Mouse (Mus musculus): Measurements from ENCODE around the gene Sept11. TPM values are rescaled to one million over a fixed set of nuclear protein-coding genes. Genes with fewer than 3 reads are reported as not detected.

Gene Sept11
- polyA plus RNA-seq, 1 experiment from 2014 or later, result 21.4 TPM

DNA sequence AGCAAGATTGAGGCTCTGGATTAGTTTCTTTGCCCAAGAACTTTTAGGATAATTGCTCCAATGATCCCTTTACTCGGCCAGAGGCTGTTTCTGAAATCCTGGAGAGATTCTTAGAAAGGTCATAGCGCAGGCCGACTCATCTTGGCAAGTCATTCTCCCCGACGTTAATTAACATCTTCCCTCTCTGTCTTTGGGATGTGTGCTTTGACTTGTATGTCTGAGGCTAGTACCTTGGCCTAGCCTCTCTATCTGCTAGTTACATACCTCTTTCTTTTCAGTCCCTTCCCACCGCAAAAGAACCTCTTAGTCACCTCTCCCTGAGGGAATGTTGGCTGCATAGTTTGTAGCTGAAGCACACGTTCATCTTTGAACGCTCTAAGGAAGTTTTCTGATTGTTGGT is 10.4 kb downstream of the Sept11 start:
- Histone ChIP-seq H3K4me3 (ENCODE audit: low read depth, low read length) (no peak overlapping the region), H3K4me2 (ENCODE audit: low read depth, low read length) (no peak overlapping the region), H3K9me3 (replicated peaks; ENCODE audit: control insufficient read depth, low read length) (no peaks in the 10 kb centered on the region), H3K36me3 (ENCODE audit: control insufficient read depth, insufficient read depth) (no peaks in the 10 kb centered on the region), H3K4me1 (ENCODE audit: control insufficient read depth, low read depth, low read length) (no peaks in the 10 kb centered on the region), H3K9ac (ENCODE audit: low read depth, low read length) (no peak overlapping the region), H3K27ac (ENCODE audit: low read length) (no peak overlapping the region), H3K27me3 (ENCODE audit: control insufficient read depth, insufficient read depth, low read depth, low read length) (no peaks in the 10 kb centered on the region)
- WGBS (ENCODE audit: insufficient replicate concordance), result 81% methylated on average over 8 of the region's 8 CpGs
- ATAC-seq (ENCODE audit: low read depth), result no peak

DNA sequence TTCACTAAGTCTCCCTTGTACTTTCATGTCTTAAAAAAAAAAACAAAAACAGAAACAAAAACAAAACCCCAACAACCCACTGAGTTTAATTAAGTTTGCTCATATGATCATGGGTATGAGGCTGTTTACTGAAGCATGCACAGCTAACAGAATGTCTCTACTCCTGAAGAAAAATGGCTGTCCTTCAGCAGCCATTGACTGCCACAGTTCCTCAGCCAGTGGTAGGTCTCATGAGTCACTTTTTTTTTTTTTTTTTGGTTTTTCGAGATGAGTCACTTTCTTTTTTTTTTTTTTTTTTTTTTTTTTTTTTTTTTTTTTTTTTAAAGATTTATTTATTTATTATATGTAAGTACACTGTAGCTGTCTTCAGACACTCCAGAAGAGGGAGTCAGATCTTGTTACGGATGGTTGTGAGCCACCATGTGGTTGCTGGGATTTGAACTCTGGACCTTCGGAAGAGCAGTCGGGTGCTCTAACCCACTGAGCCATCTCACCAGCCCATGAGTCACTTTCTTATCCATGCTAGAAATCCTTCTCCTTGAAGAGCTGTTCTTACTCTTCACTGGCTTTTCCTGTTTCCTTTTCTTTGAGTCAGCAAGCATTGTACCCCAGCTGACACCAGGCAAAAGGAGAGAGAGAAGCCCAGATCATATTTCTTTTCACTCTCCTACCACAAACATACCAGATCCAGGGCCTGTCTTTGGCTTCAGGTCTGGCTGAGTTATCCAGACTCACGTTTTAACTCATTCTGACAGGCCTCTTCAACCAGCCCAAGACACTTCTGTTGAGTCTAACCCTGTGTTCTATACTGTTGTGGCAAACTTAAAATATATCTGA is 12.0 kb downstream of the Sept11 start:
- ATAC-seq (ENCODE audit: low read depth), result no peak
- Histone ChIP-seq H3K4me2 (ENCODE audit: low read depth, low read length) (no peak overlapping the region), H3K4me3 (ENCODE audit: low read depth, low read length) (no peak overlapping the region)

DNA sequence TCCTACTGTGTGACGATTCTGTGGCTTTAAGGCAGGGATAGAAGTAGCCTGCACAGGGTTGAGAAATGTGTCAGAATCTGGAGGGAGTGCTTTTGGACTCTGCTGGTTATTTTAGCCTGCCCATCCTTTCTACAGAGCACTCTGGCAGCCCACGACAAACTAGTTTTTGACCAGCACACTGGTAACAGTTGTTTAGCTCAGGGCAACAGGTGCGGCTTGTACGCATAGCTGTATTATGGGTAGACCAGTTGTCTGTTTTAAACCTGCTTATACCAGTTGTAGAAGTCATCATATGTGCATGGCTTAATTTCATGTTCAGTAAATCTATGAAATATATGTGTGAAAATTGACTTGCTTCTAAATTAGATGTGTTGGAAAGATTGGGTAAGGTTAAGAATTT is 12.8 kb downstream of the Sept11 start:
- Histone ChIP-seq H3K27ac (ENCODE audit: low read length) (no peak overlapping the region), H3K27me3 (ENCODE audit: control insufficient read depth, insufficient read depth, low read depth, low read length) (no peaks in the 10 kb centered on the region), H3K4me1 (ENCODE audit: control insufficient read depth, low read depth, low read length) (no peaks in the 10 kb centered on the region), H3K4me2 (ENCODE audit: low read depth, low read length) (no peak overlapping the region), H3K4me3 (ENCODE audit: low read depth, low read length) (no peak overlapping the region), H3K9ac (ENCODE audit: low read depth, low read length) (no peak overlapping the region), H3K9me3 (replicated peaks; ENCODE audit: control insufficient read depth, low read length) (no peaks in the 10 kb centered on the region), H3K36me3 (ENCODE audit: control insufficient read depth, insufficient read depth) (no peaks in the 10 kb centered on the region)
- WGBS (ENCODE audit: insufficient replicate concordance), result 79% methylated on average over 4 of the region's 4 CpGs
- ATAC-seq (ENCODE audit: low read depth), result no peak

More for the DNA sequence above, 12.0 kb downstream of the Sept11 start:
- Histone ChIP-seq H3K9me3 (replicated peaks; ENCODE audit: control insufficient read depth, low read length) (no peaks in the 10 kb centered on the region), H3K27ac (ENCODE audit: low read length) (no peak overlapping the region), H3K27me3 (ENCODE audit: control insufficient read depth, insufficient read depth, low read depth, low read length) (no peaks in the 10 kb centered on the region), H3K36me3 (ENCODE audit: control insufficient read depth, insufficient read depth) (no peaks in the 10 kb centered on the region), H3K4me1 (ENCODE audit: control insufficient read depth, low read depth, low read length) (no peaks in the 10 kb centered on the region), H3K9ac (ENCODE audit: low read depth, low read length) (no peak overlapping the region)
- WGBS (ENCODE audit: insufficient replicate concordance), result 59% methylated on average over 4 of the region's 5 CpGs

DNA sequence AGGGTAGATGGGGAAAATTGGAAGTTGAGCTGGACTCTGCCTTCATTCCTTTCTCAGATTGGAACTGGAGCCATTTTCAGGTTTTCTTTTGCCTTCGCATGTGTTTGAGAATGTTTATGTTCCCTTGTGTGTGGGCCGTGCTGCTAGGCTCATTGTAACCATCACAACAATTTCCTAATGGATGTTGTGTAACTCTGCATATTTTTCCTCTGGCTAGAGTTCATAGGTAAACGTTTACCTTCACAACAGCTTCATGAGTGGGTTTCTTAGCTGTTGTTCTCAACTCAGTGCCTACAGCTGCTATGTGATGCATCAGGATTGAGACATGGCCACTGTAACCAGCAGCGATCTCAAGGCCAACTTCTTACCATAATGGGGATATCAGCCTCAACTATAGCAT is 15.5 kb downstream of the Sept11 start:
- H3K4me1 ChIP-seq (ENCODE audit: control insufficient read depth, low read depth, low read length), result no peaks in the 10 kb centered on the region
- H3K4me2 ChIP-seq (ENCODE audit: low read depth, low read length), result no peak overlapping the region
- H3K9me3 ChIP-seq (replicated peaks; ENCODE audit: control insufficient read depth, low read length), result no peaks in the 10 kb centered on the region
- no peak overlapping the region for H3K27ac ChIP-seq (ENCODE audit: low read length)
- ATAC-seq (ENCODE audit: low read depth), result peak; percentile 43; the same call in 1 of the 2 replicates
- no peak overlapping the region for H3K4me3 ChIP-seq (ENCODE audit: low read depth, low read length)
- H3K27me3 ChIP-seq (ENCODE audit: control insufficient read depth, insufficient read depth, low read depth, low read length), result no peaks in the 10 kb centered on the region
- 63% methylated on average over 4 of the region's 4 CpGs for WGBS (ENCODE audit: insufficient replicate concordance)
- no peaks in the 10 kb centered on the region for H3K36me3 ChIP-seq (ENCODE audit: control insufficient read depth, insufficient read depth)
- H3K9ac ChIP-seq (ENCODE audit: low read depth, low read length), result no peak overlapping the region

DNA sequence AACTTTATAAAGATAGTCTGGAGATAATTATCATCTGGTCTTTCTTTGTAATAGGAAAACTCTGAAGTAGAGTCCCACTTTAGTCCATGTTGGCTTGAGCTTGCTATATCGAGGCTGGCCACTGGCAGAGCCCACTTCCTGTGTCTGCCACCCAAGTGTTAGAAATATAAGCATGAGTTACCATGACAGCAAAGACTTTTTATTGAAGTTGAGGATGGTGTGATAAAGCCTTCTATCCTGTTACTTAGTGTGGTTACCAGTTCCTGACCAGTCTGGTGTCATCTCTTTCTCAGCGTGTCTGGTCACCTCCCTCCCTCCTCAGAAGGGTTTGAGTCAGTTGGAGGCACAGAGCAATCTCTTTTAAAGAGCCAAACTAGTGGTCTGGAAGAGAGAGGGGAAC is 16.3 kb downstream of the Sept11 start:
- WGBS (ENCODE audit: insufficient replicate concordance), result 24% methylated on average over 2 of the region's 2 CpGs
- H3K4me1 ChIP-seq (ENCODE audit: control insufficient read depth, low read depth, low read length), result no peaks in the 10 kb centered on the region
- H3K36me3 ChIP-seq (ENCODE audit: control insufficient read depth, insufficient read depth), result no peaks in the 10 kb centered on the region
- no peak overlapping the region for H3K9ac ChIP-seq (ENCODE audit: low read depth, low read length)
- H3K4me2 ChIP-seq (ENCODE audit: low read depth, low read length), result no peak overlapping the region
- ATAC-seq (ENCODE audit: low read depth), result no peak
- no peak overlapping the region for H3K4me3 ChIP-seq (ENCODE audit: low read depth, low read length)
- no peaks in the 10 kb centered on the region for H3K9me3 ChIP-seq (replicated peaks; ENCODE audit: control insufficient read depth, low read length)
- no peak overlapping the region for H3K27ac ChIP-seq (ENCODE audit: low read length)
- H3K27me3 ChIP-seq (ENCODE audit: control insufficient read depth, insufficient read depth, low read depth, low read length), result no peaks in the 10 kb centered on the region

DNA sequence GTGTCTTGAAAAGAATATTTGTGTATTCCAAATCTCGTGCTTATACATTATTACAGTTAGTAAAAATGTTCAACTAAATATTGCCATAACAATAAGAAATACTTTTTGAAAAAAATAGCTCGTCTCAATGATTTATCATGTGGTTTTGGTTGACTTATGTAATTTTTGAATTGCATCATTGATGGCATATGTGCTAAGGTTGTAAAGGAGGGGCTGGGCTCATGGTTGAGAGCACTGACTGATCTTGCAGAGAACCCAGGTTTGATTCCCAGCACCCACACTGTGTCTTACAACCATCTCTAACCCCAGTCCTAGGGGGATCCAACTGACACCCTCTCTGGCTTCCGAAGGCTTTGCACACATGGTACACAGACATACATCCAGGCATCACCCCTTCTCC is 19.1 kb downstream of the Sept11 start:
- Histone ChIP-seq H3K27ac (ENCODE audit: low read length) (no peak overlapping the region), H3K4me1 (ENCODE audit: control insufficient read depth, low read depth, low read length) (no peaks in the 10 kb centered on the region), H3K9me3 (replicated peaks; ENCODE audit: control insufficient read depth, low read length) (no peaks in the 10 kb centered on the region), H3K4me3 (ENCODE audit: low read depth, low read length) (no peak overlapping the region), H3K27me3 (ENCODE audit: control insufficient read depth, insufficient read depth, low read depth, low read length) (no peaks in the 10 kb centered on the region), H3K36me3 (ENCODE audit: control insufficient read depth, insufficient read depth) (no peaks in the 10 kb centered on the region), H3K4me2 (ENCODE audit: low read depth, low read length) (no peak overlapping the region), H3K9ac (ENCODE audit: low read depth, low read length) (no peak overlapping the region)
- 67% methylated on average over 3 of the region's 3 CpGs for WGBS (ENCODE audit: insufficient replicate concordance)
- no peak for ATAC-seq (ENCODE audit: low read depth)

DNA sequence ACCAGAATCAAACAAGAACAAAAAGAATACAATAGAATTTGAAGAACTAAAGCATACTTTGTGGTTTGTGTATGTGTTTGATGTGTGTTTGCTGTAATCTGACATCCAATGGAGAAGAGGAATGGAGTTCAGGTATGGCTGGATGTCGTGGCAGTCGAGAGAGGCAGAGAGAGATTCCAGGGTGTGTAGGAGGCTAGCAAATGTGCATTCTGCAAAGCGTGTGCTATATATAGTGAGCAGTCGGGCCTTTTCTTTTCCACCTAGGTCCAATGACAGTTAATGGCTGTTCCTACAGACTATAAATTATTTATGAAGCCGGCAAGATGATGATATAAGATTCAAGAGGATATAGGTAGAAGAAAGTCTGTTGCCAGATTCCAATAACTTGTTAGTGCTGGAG is 20.3 kb downstream of the Sept11 start:
- Histone ChIP-seq H3K4me2 (ENCODE audit: low read depth, low read length) (no peak overlapping the region), H3K9me3 (replicated peaks; ENCODE audit: control insufficient read depth, low read length) (no peaks in the 10 kb centered on the region), H3K4me1 (ENCODE audit: control insufficient read depth, low read depth, low read length) (no peaks in the 10 kb centered on the region), H3K36me3 (ENCODE audit: control insufficient read depth, insufficient read depth) (no peaks in the 10 kb centered on the region), H3K27me3 (ENCODE audit: control insufficient read depth, insufficient read depth, low read depth, low read length) (no peaks in the 10 kb centered on the region), H3K27ac (ENCODE audit: low read length) (no peak overlapping the region), H3K9ac (ENCODE audit: low read depth, low read length) (no peak overlapping the region), H3K4me3 (ENCODE audit: low read depth, low read length) (no peak overlapping the region)
- 65% methylated on average over 5 of the region's 5 CpGs for WGBS (ENCODE audit: insufficient replicate concordance)
- ATAC-seq (ENCODE audit: low read depth), result no peak

DNA sequence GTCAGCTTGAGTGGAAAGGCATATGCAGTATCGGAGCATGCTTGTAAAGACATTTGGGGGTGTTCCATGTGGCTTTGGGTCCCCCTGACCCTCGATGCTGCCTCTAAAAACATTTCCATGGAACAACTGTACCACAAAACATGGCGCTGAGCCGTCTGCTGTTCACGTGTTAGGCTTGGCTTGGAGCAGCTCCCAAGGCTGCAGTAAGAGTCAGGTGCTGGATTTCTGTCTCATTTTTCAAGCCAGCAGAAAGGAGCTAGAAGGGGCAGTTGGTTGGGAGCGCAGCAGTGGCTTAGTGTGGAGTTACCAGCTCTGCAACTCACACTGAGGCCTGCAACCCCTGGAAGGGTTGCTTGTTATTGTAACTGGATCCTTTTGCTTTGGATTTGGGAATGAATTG is 21.3 kb downstream of the Sept11 start:
- H3K9ac ChIP-seq (ENCODE audit: low read depth, low read length), result no peak overlapping the region
- H3K36me3 ChIP-seq (ENCODE audit: control insufficient read depth, insufficient read depth), result no peaks in the 10 kb centered on the region
- no peak for ATAC-seq (ENCODE audit: low read depth)
- H3K27ac ChIP-seq (ENCODE audit: low read length), result no peak overlapping the region
- no peaks in the 10 kb centered on the region for H3K9me3 ChIP-seq (replicated peaks; ENCODE audit: control insufficient read depth, low read length)
- no peaks in the 10 kb centered on the region for H3K27me3 ChIP-seq (ENCODE audit: control insufficient read depth, insufficient read depth, low read depth, low read length)
- WGBS (ENCODE audit: insufficient replicate concordance), result 69% methylated on average over 6 of the region's 6 CpGs
- no peak overlapping the region for H3K4me3 ChIP-seq (ENCODE audit: low read depth, low read length)
- no peaks in the 10 kb centered on the region for H3K4me1 ChIP-seq (ENCODE audit: control insufficient read depth, low read depth, low read length)
- no peak overlapping the region for H3K4me2 ChIP-seq (ENCODE audit: low read depth, low read length)

DNA sequence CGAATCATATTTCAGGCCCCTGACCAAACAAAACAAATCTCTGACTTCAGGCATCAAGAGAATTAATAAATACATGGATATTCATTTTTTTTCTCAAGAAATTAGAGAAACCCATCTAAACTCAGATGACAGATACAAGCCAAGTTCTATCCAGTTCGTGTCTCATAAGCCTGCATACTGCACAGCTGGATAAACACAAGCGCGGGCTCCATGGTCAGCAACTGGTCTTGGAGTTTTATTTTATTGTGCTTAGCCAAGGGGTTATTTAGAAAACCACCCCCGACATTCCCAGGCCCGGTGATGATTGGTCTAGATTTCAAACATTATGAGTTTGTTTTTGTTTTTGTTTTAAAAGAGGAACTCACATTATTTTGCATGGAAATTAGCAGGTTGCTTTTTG is 21.8 kb downstream of the Sept11 start:
- ATAC-seq (ENCODE audit: low read depth), result no peak
- 72% methylated on average over 6 of the region's 6 CpGs for WGBS (ENCODE audit: insufficient replicate concordance)

More for the DNA sequence above, 21.8 kb downstream of the Sept11 start:
- Histone ChIP-seq H3K9ac (ENCODE audit: low read depth, low read length) (no peak overlapping the region), H3K4me3 (ENCODE audit: low read depth, low read length) (no peak overlapping the region), H3K4me2 (ENCODE audit: low read depth, low read length) (no peak overlapping the region), H3K27me3 (ENCODE audit: control insufficient read depth, insufficient read depth, low read depth, low read length) (no peaks in the 10 kb centered on the region), H3K36me3 (ENCODE audit: control insufficient read depth, insufficient read depth) (no peaks in the 10 kb centered on the region), H3K27ac (ENCODE audit: low read length) (no peak overlapping the region), H3K9me3 (replicated peaks; ENCODE audit: control insufficient read depth, low read length) (no peaks in the 10 kb centered on the region), H3K4me1 (ENCODE audit: control insufficient read depth, low read depth, low read length) (no peaks in the 10 kb centered on the region)
